Mouse (Mus musculus) intestine, postnatal 0 days (tissue): ENCODE data around the gene Prps2. TPM values are rescaled to one million over a fixed set of nuclear protein-coding genes. Genes with fewer than 3 reads are reported as not detected.
A peak's percentile ranks its signal among the peaks of the same experiment; 100 is the strongest.
"Not testable (repeated sequence)": the region's sequence is repeated elsewhere in the genome, so short reads cannot be mapped to it uniquely, and the experiment has no call there.

Source experiments
- ATAC-seq: fragments of 200-750 bp; cut with Nextera tagmentation; 2 replicates; pipeline ENCODE4 v1.8.0; 2017; ENCODE audit warnings: mild to moderate bottlenecking, moderate TSS enrichment, moderate library complexity
- H3K27ac ChIP-seq: fragments of 300-500 bp; sonication (generic); 2 replicates; pipeline ENCODE4 v1.5.1; 2014; ENCODE audit warnings: mild to moderate bottlenecking, low read depth, low read length, moderate library complexity
- H3K27me3 ChIP-seq: fragments of 300-500 bp; sonication (generic); replicated peaks from 2 replicates; pipeline ENCODE4 v1.6.1; 2014; ENCODE audit warnings: low read length, mixed read lengths; ENCODE audit not compliant: control insufficient read depth, insufficient read depth
- H3K36me3 ChIP-seq: fragments of 300-500 bp; sonication (generic); 2 replicates; pipeline ENCODE4 v1.6.1; 2014; ENCODE audit warnings: mild to moderate bottlenecking, moderate library complexity; ENCODE audit not compliant: control insufficient read depth, insufficient read depth
- H3K4me1 ChIP-seq: fragments of 300-500 bp; sonication (generic); replicated peaks from 2 replicates; pipeline ENCODE4 v1.6.1; 2014; ENCODE audit warnings: antibody characterized with exemption, low read length, mixed read lengths; ENCODE audit not compliant: control insufficient read depth, insufficient read depth
- H3K4me2 ChIP-seq: fragments of 300-500 bp; sonication (generic); replicated peaks from 2 replicates; pipeline ENCODE4 v1.6.1; 2014; ENCODE audit warnings: low read depth, mild to moderate bottlenecking, moderate library complexity
- H3K4me3 ChIP-seq: fragments of 300-500 bp; sonication (generic); 2 replicates; pipeline ENCODE4 v1.5.1; 2014; ENCODE audit warnings: low read depth, low read length
- H3K9ac ChIP-seq: fragments of 300-500 bp; sonication (generic); 2 replicates; pipeline ENCODE4 v1.6.1; 2014; ENCODE audit warnings: mild to moderate bottlenecking, low read depth, low read length
- H3K9me3 ChIP-seq: fragments of 300-500 bp; sonication (generic); 2 replicates; pipeline ENCODE4 v1.6.1; 2016; ENCODE audit warnings: mixed run types; ENCODE audit not compliant: control insufficient read depth
- CTCF ChIP-seq: sonication (generic); IDR thresholded peaks from 2 replicates; pipeline ENCODE4 v1.5.1; 2016; ENCODE audit warnings: low read depth, mild to moderate bottlenecking, control low read depth, antibody characterized with exemption, moderate library complexity
- WGBS: fragments of 180-500 bp; shearing (Covaris S2); extraction: QIAGEN DNeasy Blood & Tissue Kit; methylation state at CpG from one replicate; pipeline ENCODE4 v1.1.7; 2014; 5-methylcytosine and 5-hydroxymethylcytosine counted together
- polyA plus RNA-seq: library from polyadenylated mRNA; unstranded; fragments of >200 nt; fragmentation: Nextera tagmentation; extraction: Ambion mirVana; gene quantifications from 2 replicates; pipeline ENCODE4 v1.2.1, GENCODE M21; 2015

Prps2 gene
- polyA plus RNA-seq, 1 experiment from 2014 or later: 10.1 TPM

- no peak overlapping the region for H3K9ac ChIP-seq
- H3K9me3 ChIP-seq: no peaks in the 10 kb centered on the region
- ATAC-seq: no peak
- H3K4me1 ChIP-seq: no peaks in the 10 kb centered on the region
- H3K27me3 ChIP-seq: no peaks in the 10 kb centered on the region; the same call in 1 of the 2 replicates
- H3K4me2 ChIP-seq: no peak overlapping the region
- no peak overlapping the region for H3K27ac ChIP-seq
- no peak for TF ChIP-seq CTCF
- no peak overlapping the region for H3K4me3 ChIP-seq
- 65% methylated on average over 4 of the region's 4 CpGs for WGBS
- no peaks in the 10 kb centered on the region for H3K36me3 ChIP-seq
These were observed 2.5 kb downstream of the Prps2 start for GRCm38 (mm10) chrX:167380073-167380472.

GRCm38 (mm10) chrX:167361231-167361630 is 21.3 kb downstream of the Prps2 start:
- WGBS: 88% methylated on average over 3 of the region's 3 CpGs
- H3K27ac ChIP-seq, H3K27me3 ChIP-seq, H3K4me2 ChIP-seq, H3K9ac ChIP-seq, H3K4me1 ChIP-seq, H3K4me3 ChIP-seq, H3K9me3 ChIP-seq, ATAC-seq, H3K36me3 ChIP-seq: not testable (repeated sequence)

DNA sequence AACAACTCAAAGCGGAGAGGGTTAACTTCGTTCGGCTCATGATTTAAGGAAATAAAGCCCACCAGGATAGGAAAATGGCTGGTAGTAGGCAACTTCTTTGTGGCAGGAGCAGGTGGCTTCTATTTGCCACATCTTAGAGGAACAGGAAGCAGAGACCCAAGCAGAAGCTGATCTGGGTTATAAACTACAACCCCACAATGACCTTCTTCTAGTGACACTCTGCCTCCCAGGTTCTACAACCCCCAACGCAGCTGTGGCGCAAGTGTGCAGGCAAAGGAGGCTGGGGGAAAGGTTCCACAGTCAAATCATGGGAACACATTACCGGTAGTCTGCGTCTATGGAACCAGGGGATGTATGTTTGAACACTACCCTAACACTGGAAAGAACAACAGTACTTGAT is 22.8 kb downstream of the Prps2 start:
- Histone ChIP-seq H3K36me3 (no peaks in the 10 kb centered on the region), H3K9ac (no peak overlapping the region), H3K4me1 (no peaks in the 10 kb centered on the region), H3K4me3 (no peak overlapping the region), H3K4me2 (no peak overlapping the region), H3K9me3 (no peaks in the 10 kb centered on the region), H3K27ac (no peak overlapping the region), H3K27me3 (no peaks in the 10 kb centered on the region)
- TF ChIP-seq CTCF: no peak
- ATAC-seq: no peak
- WGBS: 90% methylated on average over 7 of the region's 7 CpGs

DNA sequence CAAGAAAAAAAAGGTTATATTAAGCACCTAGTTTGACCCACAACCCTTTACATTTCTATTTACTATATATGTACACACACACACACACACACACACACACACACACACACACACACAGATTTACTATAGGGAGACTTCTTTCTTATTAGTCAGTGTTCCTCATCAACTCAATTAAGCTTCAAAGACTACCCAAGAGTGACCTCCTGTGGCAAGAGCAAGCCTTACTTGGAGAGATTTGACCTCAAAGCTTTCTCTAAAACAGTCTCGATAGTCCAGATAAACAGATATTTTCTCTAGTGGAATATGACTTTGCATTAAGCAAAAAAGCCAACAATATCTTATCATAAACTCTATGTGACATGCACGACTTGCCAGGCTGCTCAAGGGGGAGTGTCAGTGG is 25.1 kb downstream of the Prps2 start:
- Histone ChIP-seq H3K9ac (no peak overlapping the region), H3K4me1 (no peaks in the 10 kb centered on the region), H3K9me3 (no peaks in the 10 kb centered on the region), H3K36me3 (no peaks in the 10 kb centered on the region), H3K27ac (no peak overlapping the region), H3K4me2 (no peak overlapping the region), H3K27me3 (no peaks in the 10 kb centered on the region), H3K4me3 (no peak overlapping the region)
- WGBS: 59% methylated on average over 2 of the region's 2 CpGs
- no peak for ATAC-seq
- TF ChIP-seq CTCF: peak; percentile 51

GRCm38 (mm10) chrX:167355965-167356364 is 26.6 kb downstream of the Prps2 start:
- H3K9ac ChIP-seq: no peak overlapping the region

DNA sequence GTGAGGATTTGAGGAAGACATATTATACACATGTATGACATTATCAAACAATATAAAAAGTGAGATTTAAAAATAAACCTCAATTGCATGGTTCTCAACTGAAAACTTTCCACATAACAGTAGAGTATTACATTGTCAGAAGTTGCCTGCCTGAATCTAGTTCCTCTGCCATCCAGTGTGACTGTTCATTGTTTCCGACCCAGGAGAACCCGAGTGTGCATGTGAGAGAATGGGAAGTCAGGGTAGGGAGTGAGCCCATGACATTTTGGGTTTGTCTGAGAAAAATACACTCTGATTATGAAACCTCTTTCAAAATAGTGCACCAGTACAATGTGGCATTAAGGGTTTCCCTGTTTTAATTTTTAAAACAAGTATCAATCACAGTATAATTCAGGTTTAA is 28.9 kb downstream of the Prps2 start:
- Histone ChIP-seq H3K9me3 (no peaks in the 10 kb centered on the region), H3K27me3 (no peaks in the 10 kb centered on the region), H3K4me3 (no peak overlapping the region), H3K36me3 (no peaks in the 10 kb centered on the region), H3K4me2 (no peak overlapping the region), H3K4me1 (no peaks in the 10 kb centered on the region), H3K9ac (no peak overlapping the region), H3K27ac (no peak overlapping the region)
- WGBS: 91% methylated on average over 2 of the region's 2 CpGs
- ATAC-seq: no peak
- TF ChIP-seq CTCF: no peak

More at GRCm38 (mm10) chrX:167355965-167356364, 26.6 kb downstream of the Prps2 start:
- no peak for ATAC-seq
- Histone ChIP-seq H3K36me3 (no peaks in the 10 kb centered on the region), H3K4me2 (no peak overlapping the region), H3K4me1 (no peaks in the 10 kb centered on the region), H3K27me3 (no peaks in the 10 kb centered on the region), H3K4me3 (no peak overlapping the region), H3K9me3 (no peaks in the 10 kb centered on the region), H3K27ac (no peak overlapping the region)
- no peak for TF ChIP-seq CTCF
- WGBS: 75% methylated on average over 3 of the region's 3 CpGs

DNA sequence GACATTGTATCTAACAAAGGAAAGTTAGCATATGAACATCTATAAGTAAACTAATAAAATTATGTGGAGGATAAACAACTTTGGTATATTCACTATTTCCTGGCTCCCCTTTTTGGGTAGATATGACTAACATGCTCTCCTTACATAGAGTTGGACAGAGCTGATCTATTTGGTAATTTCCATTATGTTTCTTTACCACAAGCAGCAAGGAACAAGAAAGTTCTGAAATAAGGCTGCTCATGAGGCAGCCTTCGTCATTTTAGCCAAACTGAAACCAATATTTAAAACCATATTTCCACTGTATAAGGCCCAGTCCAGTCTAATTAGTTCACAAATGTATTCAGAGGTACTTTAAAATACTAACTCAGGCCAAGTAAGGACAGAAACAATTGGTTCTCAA is 36.1 kb downstream of the Prps2 start:
- no peaks in the 10 kb centered on the region for H3K36me3 ChIP-seq
- H3K27me3 ChIP-seq: no peaks in the 10 kb centered on the region
- H3K4me3 ChIP-seq: no peak overlapping the region
- no peak overlapping the region for H3K9ac ChIP-seq
- H3K4me1 ChIP-seq: no peaks in the 10 kb centered on the region
- no peak for TF ChIP-seq CTCF
- no peak overlapping the region for H3K4me2 ChIP-seq
- no peak for ATAC-seq
- 89% methylated on average over 1 of the region's 1 CpGs for WGBS
- no peaks in the 10 kb centered on the region for H3K9me3 ChIP-seq
- no peak overlapping the region for H3K27ac ChIP-seq
